Mouse (Mus musculus) cerebellum, adult (tissue): ENCODE results near the gene Ephb1.

Source experiments
- ATAC-seq: cut with Nextera tagmentation; 2 replicates; pipeline ENCODE4 v1.9.2; 2017; ENCODE audit warnings: mild to moderate bottlenecking, moderate library complexity, mixed read lengths; ENCODE audit not compliant: insufficient number of reproducible peaks, low FRiP score, low TSS enrichment

The Ephb1 gene

DNA sequence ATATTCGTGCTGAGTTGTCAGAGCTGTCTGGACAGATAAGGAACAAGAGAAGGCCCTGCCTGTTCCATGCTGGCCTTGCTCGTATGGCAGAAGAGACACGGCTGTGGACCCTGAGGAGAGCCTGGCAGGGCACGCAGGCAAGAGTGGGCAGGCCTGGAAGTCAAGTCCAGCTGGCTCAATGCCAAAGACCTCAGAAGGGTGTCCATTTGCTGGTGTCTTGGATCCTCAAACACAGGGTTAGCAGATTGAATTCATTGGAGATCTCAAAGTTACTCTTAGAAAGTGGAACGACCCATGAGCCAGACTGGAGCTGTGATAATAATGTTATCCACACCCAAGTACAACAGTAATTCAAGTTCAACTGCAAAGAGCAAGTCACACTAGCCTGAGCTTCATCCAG lies 273.6 kb downstream of the Ephb1 start:
- ATAC-seq = no peak

DNA sequence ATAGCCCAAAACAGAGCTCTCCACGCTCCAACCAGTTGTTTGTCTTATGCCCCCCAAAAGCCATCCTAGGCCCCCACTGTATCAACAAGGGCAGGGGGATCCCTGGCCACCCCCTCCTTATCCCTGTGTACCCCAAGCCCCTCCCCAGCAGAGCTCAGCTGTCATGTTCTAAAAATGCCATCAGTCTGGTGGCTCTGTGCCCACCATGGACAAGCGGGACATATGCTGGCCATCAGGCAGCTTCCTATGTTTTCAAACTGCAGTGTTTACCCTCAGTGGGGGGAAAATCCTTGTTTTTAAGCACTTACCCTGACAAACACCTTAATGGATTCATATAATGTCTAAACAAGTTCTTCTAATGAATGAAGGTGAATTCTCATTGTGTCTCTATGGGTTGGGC lies 275.3 kb downstream of the Ephb1 start:
- no peak for ATAC-seq

DNA sequence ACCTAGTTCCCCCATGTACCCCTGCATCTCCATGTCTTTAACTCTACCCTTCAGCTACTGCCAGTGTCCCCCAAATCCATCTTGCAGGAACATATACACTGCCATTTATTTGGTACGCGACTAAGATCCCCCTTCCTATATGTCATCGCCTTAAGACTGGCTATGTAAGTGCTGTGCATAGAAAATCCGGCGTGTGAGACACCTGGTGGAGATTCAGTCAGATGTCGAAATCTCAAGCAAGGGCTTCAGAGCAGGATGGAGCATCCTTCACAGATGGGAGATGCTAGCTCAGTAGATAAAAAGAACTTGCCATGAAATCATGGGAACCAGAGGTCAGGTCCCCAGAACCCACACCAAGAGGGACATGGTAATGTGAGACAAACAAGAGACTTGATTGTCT lies 276.3 kb downstream of the Ephb1 start:
- no peak for ATAC-seq

DNA sequence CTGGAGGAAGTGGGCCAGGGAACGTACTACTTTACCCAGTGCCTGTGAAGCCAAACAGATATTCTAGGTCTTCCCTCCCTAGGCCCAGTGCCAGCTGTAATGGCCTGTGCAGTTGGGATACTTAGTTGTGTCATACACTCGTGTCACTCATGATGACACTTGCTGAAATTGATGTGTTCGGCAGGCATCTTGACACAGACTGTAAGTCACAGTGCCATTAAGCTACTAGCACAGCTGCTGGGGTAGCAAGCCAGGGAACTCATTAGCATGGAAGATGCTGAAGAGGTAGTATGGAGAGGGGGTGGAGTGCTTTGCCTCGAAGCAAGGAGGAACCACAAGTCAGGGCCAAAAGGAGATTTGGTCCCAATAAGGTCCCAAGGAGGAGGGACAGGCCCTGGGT lies 279.0 kb downstream of the Ephb1 start:
- no peak for ATAC-seq

DNA sequence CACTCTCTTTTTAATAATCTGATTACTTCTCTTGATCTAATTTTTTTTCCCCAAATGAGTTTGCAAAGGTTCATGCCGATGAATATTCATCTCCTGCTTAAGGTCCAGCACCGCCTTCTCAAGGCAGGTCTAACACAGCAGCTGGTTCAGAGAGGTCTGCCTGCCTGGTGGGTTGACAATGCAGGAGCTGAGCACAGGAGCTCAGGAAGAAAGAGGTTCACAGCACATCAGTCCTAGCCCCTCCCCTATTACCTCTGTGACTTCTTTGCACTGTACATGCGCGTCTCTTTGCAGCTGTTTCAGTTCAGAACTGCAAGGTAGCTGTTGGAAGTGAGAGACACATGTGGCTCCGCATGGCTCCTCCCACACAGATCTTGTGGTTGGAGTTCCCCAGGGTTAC lies 281.1 kb downstream of the Ephb1 start:
- no peak for ATAC-seq

DNA sequence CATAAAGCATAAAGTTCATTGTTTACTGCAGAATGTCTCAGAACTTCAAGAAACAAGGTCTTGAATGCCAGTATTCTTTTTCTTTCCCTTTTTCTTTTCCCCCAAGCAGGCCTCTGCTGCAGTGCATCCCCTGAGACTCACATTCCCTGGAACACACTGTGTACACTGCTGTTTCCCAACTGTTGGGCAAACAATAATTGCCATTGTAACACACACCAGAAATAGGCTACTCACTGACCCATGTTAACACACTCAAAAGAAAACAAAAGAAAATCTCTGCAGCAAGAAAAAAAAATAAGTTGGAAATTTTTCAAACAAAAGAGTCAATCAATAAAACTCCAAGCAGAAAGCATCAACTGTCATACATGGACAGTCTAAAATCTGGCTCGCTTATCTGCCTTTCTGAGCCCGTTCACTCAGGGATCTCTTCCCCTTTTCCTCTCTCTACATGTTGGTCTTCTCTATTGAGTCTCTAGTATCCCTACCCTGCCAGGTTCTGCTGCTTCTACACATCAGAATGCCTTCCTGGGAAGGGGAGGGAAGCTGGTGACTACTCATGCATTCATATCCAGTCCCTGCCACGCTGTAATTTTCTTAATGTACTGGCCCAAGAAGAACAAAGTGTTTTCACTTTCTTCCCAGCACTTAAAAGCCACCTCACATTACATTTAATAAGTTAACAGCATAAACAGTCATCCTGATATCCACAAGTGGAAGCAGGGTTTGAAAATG lies 285.2 kb downstream of the Ephb1 start:
- no peak for ATAC-seq

DNA sequence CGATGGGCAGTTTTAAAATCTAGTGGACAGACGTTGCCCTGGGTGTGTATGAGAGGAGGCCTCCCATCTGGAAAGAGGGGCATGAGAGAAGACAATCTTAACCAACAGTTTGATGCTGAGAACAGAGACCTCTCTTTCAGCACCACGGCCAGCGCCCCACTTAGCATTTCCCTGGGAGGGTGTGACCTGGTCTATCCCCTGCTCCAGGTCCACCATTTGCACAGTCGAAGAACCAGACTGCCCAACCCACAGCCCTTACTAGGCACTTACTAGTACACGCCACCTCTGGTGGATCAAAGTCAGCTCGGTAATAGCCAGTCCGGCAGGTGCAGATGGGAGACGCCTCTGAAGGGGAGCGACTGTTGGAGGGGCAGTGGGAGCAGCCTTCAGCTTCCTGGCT lies 287.9 kb downstream of the Ephb1 start:
- ATAC-seq = no peak

DNA sequence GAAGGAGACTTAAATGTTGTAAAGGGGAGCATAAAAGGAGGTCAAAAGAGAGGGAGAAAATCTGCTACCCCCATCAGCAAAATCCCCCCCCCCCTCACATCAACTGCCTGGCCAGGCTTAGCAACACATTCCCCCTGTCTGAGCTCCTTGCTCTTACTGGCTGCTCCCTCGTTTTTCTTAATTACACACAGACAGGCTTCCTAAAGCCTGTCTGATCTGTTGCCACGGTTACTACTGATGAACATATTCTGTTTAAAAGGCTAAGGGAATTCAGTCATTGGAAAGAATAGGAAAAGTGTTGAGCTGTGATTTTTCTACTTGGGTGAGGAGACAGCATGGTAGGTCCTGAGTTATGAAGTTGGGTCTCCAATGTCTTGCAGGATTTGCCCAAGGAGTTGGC lies 308.6 kb downstream of the Ephb1 start:
- ATAC-seq = no peak

DNA sequence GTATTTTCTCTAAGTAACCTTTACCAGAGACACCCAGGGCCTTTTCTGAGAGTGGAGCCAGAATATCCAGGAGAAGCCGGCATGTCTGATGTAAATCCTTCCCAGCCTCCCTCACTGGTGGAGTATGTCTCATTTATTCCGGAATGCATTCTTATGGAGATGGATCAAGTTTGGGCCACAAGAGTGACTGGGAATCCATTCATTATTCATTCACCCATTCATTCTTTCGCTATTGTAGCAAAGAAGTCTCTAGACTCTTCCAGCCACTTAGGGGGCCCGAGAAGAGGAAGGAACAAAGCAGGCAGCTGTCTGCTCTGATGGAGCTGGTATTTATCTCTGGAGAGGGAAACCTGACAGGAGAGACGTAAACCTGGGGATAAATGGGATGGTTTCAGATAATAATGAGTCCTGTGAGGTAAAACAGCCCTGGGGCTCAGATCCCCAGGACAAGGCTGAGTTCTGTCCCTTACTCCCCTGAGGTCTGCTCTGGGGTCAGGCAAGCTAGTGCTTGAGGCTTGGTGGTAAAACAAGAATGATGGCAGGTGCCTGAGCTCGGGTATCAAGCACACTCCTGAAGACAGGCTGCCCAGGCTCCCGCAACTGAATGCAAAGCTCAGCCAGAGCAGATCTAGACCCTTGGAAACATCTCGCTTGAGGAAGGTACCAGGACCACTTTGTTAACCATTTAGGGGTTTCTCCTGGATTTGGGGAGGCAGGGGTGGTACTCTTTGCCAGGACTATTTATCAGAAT lies 309.2 kb downstream of the Ephb1 start:
- ATAC-seq = no peak

DNA sequence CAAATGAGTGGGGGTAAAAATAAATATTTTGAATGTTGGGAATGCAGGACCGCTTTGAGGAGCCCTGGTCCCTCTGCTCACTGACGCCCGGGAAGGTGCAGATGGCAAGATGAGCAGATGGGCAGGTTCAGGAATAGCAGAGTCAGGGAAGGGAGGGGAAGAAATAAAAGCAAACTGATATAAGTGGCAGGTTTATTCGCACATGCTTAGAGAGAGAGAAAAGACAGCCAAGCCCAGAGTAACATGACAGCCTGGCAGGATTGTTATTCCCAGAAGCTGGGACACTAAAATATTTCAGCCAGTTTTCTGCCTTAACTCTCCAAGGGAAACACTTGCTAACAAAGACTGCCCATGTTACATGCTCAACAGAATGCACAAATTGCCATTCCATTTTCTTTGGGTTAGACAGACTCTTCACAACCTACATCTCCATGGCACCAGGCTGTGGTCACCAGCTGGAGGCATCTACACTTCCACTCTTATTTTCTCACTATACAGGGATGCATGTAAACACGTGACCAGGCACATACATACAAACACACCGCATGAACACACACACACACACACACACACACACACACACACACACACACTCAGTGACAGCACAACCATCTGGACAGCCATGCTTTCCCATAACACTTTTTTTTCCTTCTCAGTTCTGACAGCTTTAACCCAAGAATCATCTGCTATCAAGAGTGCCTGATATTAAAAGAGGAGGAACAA lies 315.3 kb downstream of the Ephb1 start:
- ATAC-seq = no peak

DNA sequence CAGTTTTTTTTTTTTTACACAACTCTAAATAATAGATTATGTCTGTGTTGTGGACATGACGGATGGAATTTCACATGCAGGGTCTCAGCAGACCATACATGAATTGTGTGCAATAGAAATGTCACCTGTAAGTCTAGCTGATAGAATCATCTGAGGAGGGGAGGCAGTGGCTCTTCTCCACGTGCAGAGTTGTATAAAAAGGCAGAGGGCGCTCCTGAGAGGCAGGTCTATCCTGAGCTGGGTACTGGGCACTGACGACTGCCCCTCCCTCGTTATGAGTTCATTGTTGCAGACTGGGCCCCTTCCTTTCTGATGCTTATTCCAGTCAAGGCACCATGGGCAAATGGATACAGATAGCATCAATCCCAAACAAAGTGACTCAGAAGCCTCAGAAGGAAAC lies 318.4 kb downstream of the Ephb1 start:
- no peak for ATAC-seq

DNA sequence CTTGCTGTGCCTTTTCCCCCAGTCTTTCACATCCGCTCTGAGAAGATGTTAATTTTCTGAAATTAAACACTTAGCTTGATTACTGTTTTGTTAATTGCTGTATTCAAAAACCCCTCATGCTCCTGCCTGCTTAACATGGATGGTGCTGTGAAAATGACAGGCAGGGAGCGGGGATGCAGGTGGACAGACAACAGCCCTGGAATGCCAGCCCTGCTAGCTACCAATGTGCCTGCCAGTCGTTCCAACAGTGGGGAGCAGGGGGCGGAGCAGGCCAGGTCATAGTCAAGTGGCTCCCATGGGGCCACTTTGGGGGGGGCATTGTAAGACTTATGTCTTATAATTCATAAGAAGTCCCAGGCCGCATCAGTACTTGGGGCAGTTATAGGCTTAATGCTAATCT lies 321.3 kb downstream of the Ephb1 start:
- ATAC-seq = no peak

DNA sequence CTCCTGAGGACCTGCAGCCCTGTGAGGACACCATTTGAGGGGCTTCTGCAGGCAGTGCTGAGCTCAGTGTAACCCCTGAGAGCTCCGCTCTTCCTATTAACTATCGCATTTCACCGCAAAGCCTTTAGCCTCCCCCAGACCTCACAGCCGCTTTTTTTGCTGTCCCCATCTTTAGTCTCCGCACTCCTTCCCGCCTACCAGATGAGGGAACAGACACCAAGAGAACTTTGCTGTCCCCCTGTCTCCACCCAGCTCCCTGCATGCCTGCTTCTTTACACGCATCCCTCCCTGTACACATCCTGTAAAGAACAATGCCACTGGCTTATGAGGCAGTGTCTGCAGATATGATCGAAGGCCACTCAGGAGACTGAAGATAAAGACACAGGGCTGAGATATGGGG lies 322.1 kb downstream of the Ephb1 start:
- ATAC-seq = no peak

DNA sequence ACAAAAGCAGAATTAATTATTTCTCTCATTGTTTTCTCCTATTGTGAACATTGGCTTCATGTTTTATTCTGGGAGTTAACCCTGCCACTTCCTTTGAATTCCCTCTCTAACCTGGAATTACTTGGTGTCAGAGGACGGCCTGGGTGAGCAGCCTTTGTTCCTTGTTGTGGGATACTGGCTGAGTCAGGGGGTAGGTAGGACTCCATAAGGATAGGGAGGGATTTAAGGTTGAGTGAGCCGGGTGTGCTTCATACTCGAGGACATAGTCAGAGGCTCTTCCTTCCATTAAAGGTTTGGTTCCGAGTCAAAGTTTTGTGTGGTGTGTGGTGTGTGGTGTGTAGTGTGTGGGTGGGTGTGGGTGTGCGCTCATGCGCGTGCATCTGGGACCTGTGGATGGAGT lies 324.8 kb downstream of the Ephb1 start:
- ATAC-seq = no peak

DNA sequence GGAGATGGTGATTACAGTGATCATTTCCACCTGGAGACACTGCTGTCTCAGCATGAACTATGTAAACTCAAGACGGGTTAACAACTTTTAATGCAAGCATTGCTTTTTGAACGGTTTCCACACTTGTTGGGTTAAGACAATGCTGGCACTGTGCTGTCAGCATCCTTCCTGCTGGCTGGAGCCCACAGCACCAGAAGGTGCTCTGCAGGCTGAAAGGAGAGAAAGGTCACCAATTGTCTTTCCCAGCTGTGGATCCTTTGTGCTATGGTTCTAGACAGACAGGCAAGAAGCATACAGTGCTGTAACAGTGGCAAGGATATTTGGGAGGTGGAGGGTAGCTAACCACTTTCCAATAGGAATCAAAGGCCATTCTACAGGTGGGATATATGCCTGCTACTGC lies 328.4 kb downstream of the Ephb1 start:
- ATAC-seq = 0 out of 2 replicates have a peak, but pooled peaks have one; percentile 49

DNA sequence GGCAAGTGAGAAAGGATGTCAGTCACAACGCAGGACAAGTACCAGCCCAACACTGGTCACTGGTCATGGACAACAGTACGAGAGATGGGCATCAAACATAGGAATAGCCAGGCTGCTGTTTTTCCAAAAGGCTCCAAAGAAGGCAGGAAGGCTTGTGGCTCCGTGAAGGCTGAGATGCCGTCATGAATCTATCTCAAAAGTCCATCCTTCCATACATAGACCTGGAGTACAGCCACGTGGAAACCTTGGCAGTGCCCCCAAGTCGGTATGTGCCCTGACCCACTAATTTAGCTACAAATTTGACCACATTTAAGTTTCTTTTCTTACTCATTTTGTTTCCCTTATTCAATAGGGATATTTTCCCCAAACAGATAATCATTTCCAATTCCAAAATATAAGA lies 329.4 kb downstream of the Ephb1 start:
- ATAC-seq = 0 out of 2 replicates have a peak, but pooled peaks have one; percentile 31

DNA sequence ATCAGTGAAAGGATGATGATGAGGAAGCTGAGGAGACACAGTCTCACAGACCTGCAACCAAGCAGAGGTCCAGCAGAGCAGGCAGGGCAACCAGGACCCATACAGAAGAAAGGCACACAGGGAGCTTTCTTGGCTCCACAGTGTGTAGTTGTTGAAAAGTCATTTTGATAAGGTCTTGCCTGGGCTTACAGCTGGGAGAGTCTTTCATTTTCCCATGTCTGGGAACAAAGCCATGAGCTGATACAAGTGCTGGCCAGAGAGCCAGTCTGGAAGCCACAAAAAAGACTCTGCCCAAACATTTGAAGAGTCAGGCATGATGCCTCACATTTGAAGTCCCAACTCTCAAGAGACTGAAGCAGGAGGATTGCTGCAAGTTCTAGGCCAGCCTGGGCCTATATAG lies 339.0 kb downstream of the Ephb1 start:
- no peak for ATAC-seq

DNA sequence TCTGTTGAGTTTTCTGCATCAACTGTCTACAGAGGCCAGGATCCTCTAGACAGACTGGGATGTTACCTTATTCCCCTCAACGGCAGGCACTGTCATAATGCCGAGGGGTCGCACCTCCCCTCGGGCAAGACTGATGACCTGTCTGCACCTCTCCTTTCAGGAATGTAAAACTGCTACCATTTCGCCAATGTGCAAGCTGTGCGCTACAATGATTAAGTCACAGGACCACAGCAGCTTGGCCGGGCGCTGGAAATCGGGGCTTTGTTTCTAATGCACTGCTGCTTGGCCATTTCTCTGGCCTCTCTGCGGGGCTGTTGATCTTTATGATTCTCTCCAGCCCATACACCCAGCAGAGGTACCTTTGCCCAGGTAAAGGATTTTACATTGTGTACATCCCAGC lies 346.8 kb downstream of the Ephb1 start:
- ATAC-seq = no peak

DNA sequence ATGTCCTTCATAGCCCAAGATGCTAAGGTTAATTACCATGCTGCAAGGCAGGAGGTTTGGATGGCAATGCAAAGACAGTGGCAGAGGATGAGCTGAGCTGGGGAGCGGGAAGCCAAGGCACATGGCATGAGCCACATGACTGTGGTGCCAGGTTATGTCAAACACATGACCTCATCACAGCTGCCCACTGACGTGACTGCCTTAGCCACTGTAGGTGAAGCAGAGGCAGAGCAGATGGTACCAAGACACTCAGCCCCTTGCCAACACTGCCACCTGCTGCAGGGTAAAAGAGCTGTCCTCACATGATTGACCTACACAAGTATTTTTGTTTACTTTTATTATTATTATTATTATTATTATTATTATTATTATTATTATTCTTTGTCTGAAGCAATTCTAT lies 348.0 kb downstream of the Ephb1 start:
- no peak for ATAC-seq

DNA sequence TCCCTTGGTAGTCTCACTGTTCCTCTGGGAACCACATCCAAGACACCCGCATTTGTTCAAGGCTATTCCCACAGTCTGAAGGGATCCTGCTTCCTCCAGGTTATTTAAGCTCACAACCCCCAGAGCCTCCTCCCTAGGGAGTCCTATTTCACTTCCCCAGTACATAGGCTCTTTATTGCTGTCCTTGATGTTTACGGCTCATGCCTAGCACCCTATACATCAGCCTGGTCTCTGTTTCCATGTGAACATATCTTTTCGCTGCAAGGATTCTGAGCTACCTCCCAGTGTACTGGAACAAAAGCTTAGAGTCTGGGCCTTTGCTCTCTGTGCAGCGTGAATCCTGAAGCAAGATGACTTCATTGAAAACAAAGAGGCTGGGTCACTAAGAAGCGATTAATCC lies 351.6 kb downstream of the Ephb1 start:
- ATAC-seq = no peak

DNA sequence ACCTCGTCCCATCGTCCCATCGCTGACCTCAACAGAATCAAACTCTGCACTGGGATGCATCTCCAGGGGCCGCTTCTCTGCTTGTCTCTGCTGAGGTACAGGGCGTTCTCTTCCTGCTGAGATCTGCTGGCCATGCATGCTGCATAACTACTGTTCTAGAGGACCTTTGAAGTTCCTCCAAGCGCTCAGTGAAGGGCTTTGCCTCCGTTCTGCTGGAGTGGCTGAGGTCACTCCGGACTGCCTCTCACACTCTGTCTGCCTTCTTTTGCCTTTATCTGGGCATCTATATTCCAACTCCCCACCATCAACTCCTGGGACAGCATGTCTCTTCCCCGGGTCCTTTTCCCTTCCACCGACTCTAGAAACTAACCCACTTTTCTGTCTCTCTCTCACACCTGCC lies 352.3 kb downstream of the Ephb1 start:
- no peak for ATAC-seq
